Mouse (Mus musculus): ENCODE measurements around the gene Hes2.

DNA sequence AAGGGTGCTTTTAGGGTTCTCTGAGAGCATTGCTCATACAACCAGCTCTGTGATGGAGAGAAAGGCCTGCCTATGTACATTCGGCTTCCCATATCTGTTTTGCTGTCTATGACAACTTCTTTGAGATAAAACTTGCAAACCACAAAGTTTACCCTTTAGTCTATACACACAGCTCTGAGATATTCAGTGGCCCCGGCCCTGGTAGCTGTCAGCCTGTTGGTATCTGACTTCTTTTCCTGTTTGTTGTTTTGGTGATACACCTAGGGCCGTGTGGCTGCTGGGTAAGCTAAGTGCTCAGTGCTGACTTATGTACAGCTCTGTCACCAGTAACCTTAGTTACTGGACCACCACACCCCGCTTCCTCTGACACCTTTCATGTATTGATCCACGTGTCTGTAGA, 38.9 kb downstream of the Hes2 start:
- TF ChIP-seq CTCF (IDR thresholded peaks at IDR 0.05; ENCODE audit: control insufficient read depth, insufficient read depth, insufficient replicate concordance, low read depth, low read length) (no peak), POLR2A (IDR thresholded peaks at IDR 0.05; ENCODE audit: control insufficient read depth, low read depth, low read length) (no peak)

Data from testis, adult 2 months (tissue).